Mouse (Mus musculus) C2C12 (cell line): Measurements from ENCODE around the gene Gm42517. TPM values are rescaled to one million over a fixed set of nuclear protein-coding genes. Genes with fewer than 3 reads are reported as not detected.

Experiments used
- H3K27me3 ChIP-seq: one replicate; pipeline ENCODE4 v1.6.1; 2011; ENCODE audit not compliant: control insufficient read depth, insufficient read depth, insufficient read length
- H3K36me3 ChIP-seq: one replicate; pipeline ENCODE4 v1.6.1; 2011; ENCODE audit not compliant: control insufficient read depth, insufficient read depth
- H3K4me3 ChIP-seq: one replicate; pipeline ENCODE4 v1.5.1; 2011; ENCODE audit warnings: mild to moderate bottlenecking, control low read depth; ENCODE audit not compliant: poor library complexity, insufficient read depth, severe bottlenecking
- H3K79me2 ChIP-seq: one replicate; pipeline ENCODE4 v1.6.1; 2011; ENCODE audit not compliant: control insufficient read depth, insufficient read depth
- H3K79me3 ChIP-seq: one replicate; pipeline ENCODE4 v1.6.1; 2011; ENCODE audit warnings: low read depth, control low read depth
- H3ac ChIP-seq: one replicate; pipeline ENCODE3; 2011; ENCODE audit warnings: low read depth; ENCODE audit not compliant: control insufficient read depth, insufficient read length
- CEBPB ChIP-seq: IDR thresholded peaks from one replicate; pipeline ENCODE4 v1.6.1; 2011; ENCODE audit warnings: low read depth, mild to moderate bottlenecking, control low read depth, moderate library complexity
- CTCF ChIP-seq: IDR thresholded peaks from one replicate; pipeline ENCODE4 v1.5.1; 2011; ENCODE audit not compliant: control insufficient read depth, insufficient read depth, insufficient read length
- FOSL1 ChIP-seq: IDR thresholded peaks from one replicate; pipeline ENCODE4 v1.8.0; 2011; ENCODE audit warnings: mild to moderate bottlenecking, low read length; ENCODE audit not compliant: poor library complexity, insufficient read depth, severe bottlenecking
- MAX ChIP-seq: IDR thresholded peaks from one replicate; pipeline ENCODE4 v1.6.1; 2011; ENCODE audit warnings: mild to moderate bottlenecking, control low read depth
- MYOD1 ChIP-seq: IDR thresholded peaks from one replicate; pipeline ENCODE4 v1.6.1; 2011; ENCODE audit warnings: low read depth; ENCODE audit not compliant: control insufficient read depth, insufficient read length
- MYOG ChIP-seq: IDR thresholded peaks from one replicate; pipeline ENCODE4 v1.6.1; 2011; ENCODE audit not compliant: control insufficient read depth, insufficient read length; ENCODE audit errors: extremely low read depth
- USF1 ChIP-seq: IDR thresholded peaks from one replicate; pipeline ENCODE4 v1.6.1; 2011; ENCODE audit warnings: low read depth, mild to moderate bottlenecking, control low read depth, moderate library complexity
- polyA plus RNA-seq: library from polyadenylated mRNA; unstranded; fragments of >200 nt; fragmentation: generic; extraction: Trizol; gene quantifications from one replicate; pipeline ENCODE4 v1.2.1, GENCODE M21; 2012; ENCODE audit warnings: missing spikeins

The Gm42517 gene
- polyA plus RNA-seq, 1 experiment: 1.1 TPM

- no peaks in the 10 kb centered on the region for H3K79me2 ChIP-seq
- H3K36me3 ChIP-seq: no peaks in the 10 kb centered on the region
- no peak for TF ChIP-seq FOSL1
- TF ChIP-seq MAX: no peak
- TF ChIP-seq MYOD1: no peak
- no peak for TF ChIP-seq MYOG
- no peak for TF ChIP-seq CEBPB
- TF ChIP-seq CTCF: no peak
- TF ChIP-seq USF1: no peak
- H3K4me3 ChIP-seq: no peak overlapping the region
- no peak overlapping the region for H3ac ChIP-seq
- H3K79me3 ChIP-seq: no peaks in the 10 kb centered on the region
- H3K27me3 ChIP-seq: no peaks in the 10 kb centered on the region
Observed at GRCm38 (mm10) chr5:108360211-108360610, 7.5 kb downstream of the Gm42517 start.

- no peaks in the 10 kb centered on the region for H3K36me3 ChIP-seq
- no peaks in the 10 kb centered on the region for H3K27me3 ChIP-seq
- no peaks in the 10 kb centered on the region for H3K79me3 ChIP-seq
- no peak overlapping the region for H3ac ChIP-seq
- H3K4me3 ChIP-seq: no peak overlapping the region
- H3K79me2 ChIP-seq: no peaks in the 10 kb centered on the region
- TF ChIP-seq MYOG (no peak), FOSL1 (no peak), MAX (no peak), MYOD1 (no peak), CTCF (no peak), USF1 (no peak), CEBPB (no peak)
Observed at GRCm38 (mm10) chr5:108359491-108359890, 8.2 kb downstream of the Gm42517 start.

DNA sequence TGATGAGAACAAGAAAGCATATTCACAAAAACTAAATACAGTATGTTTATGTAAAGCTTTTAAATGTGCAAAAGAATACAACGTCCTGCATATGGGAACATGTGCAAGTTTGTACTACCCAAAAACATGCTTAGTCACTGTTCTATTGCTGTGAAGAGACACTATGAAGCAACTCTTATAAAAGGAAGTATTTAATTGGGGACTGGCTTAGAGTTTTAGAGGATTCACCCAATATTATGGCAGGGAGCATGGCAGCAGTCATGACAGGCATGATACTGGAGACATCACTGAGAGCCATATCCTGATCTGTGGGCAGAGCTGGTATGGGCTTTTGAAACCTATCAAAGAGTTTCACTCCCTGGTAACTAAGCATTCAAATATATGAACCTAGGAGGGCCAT is 9.9 kb downstream of the Gm42517 start:
- Histone ChIP-seq H3K27me3 (no peaks in the 10 kb centered on the region), H3K4me3 (no peak overlapping the region), H3K79me2 (no peaks in the 10 kb centered on the region), H3K79me3 (no peaks in the 10 kb centered on the region), H3K36me3 (no peaks in the 10 kb centered on the region), H3ac (no peak overlapping the region)
- no peak for TF ChIP-seq FOSL1
- no peak for TF ChIP-seq MYOG
- TF ChIP-seq CTCF: no peak
- TF ChIP-seq CEBPB: no peak
- no peak for TF ChIP-seq USF1
- no peak for TF ChIP-seq MAX
- TF ChIP-seq MYOD1: no peak

DNA sequence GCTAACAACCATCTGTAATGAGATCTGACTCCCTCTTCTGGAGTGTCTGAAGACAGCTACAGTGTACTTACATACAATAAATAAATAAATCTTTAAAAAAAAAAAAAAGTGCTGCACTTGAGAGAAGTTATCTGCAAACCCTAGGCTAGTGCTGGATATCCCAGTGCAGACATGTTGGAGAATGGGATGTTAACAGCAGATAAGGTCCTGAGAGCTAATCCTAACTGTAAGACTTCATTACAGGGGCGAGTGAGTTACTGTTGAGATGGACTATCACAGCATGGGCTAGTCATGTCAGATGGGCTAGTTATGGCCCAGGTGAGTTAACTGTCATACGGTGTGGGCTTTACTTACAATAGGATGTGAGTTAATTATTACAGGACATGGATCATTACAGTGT is 13.7 kb downstream of the Gm42517 start:
- no peaks in the 10 kb centered on the region for H3K79me2 ChIP-seq
- H3K36me3 ChIP-seq: peaks cover 4% of the 10 kb centered on the region
- H3K4me3 ChIP-seq: no peak overlapping the region
- no peak overlapping the region for H3ac ChIP-seq
- TF ChIP-seq CEBPB (no peak), USF1 (no peak), MYOG (no peak), MAX (no peak)
- H3K27me3 ChIP-seq: no peaks in the 10 kb centered on the region
- H3K79me3 ChIP-seq: no peaks in the 10 kb centered on the region

DNA sequence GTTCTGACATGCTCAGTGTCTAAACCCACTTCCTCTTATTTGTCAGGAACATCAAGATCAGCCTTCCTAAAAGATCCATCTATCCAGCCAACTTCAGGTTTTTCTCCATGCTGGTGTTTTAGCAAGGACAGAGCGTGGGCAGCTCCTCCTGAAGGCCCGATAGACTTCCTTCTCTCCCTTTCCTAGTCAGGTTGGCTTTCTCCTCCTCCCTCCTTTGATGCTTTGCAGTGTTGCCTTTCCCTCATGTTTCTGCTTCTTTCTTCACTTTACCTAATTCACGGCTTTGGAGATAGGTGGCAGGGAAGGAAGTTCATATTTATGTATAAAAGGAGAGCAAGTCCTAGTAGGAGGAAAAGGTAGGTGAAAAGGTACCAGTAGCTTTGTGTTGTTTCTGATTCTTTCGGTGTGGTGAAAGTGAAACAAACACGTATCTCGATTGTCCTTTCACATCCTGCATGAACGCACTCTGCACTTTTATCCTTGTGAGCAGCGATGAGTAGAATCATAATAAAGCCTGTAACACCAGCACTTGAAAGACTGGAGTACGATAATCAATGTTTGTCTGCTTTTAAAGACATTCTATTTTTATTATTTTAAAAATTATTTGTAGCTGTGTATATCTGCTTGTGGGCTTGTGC is 18.1 kb downstream of the Gm42517 start:
- H3K4me3 ChIP-seq: no peak overlapping the region
- no peaks in the 10 kb centered on the region for H3K27me3 ChIP-seq
- no peak overlapping the region for H3ac ChIP-seq
- no peak for TF ChIP-seq FOSL1
- TF ChIP-seq MYOD1: no peak
- no peak for TF ChIP-seq CEBPB
- TF ChIP-seq USF1: no peak
- no peak for TF ChIP-seq MAX
- TF ChIP-seq CTCF: no peak
- no peak for TF ChIP-seq MYOG
- no peaks in the 10 kb centered on the region for H3K79me3 ChIP-seq
- peaks cover 7% of the 10 kb centered on the region for H3K36me3 ChIP-seq
- no peaks in the 10 kb centered on the region for H3K79me2 ChIP-seq

DNA sequence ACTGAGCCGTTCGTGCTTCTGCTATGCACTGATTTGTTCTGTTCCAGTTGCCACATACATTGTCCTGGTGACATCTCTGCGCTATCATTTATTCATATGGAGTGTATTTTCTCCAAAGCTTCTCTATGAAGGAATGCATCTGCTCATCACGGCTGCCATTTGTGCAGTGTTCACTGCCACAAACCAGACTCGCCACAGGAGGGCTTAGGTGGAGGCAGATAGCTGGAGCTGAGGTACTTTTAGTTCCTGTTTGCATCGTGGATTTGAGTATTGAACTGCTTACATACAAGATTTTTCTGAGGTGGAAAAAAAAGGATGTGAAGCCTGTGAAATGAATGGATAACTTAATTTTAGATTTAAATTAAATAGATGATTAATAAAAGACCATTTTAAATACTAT is 19.9 kb downstream of the Gm42517 start:
- Histone ChIP-seq H3K79me2 (no peaks in the 10 kb centered on the region), H3ac (no peak overlapping the region), H3K4me3 (no peak overlapping the region), H3K36me3 (peaks cover 7% of the 10 kb centered on the region), H3K79me3 (no peaks in the 10 kb centered on the region), H3K27me3 (no peaks in the 10 kb centered on the region)
- TF ChIP-seq FOSL1 (no peak), MYOG (no peak)
